Mouse (Mus musculus) midbrain, postnatal 0 days (tissue): Measurements from ENCODE around the gene Mamdc2. TPM values are rescaled to one million over a fixed set of nuclear protein-coding genes. Genes with fewer than 3 reads are reported as not detected.

Experiments
- ATAC-seq: fragments of 200-750 bp; cut with Nextera tagmentation; 2 replicates; pipeline ENCODE4 v1.8.0; 2017; ENCODE audit warnings: moderate number of reproducible peaks, mild to moderate bottlenecking, moderate TSS enrichment, moderate library complexity; ENCODE audit not compliant: low FRiP score
- DNase-seq: peaks from one replicate; pipeline ENCODE4 v3.0.0-alpha.2; 2015; ENCODE audit warnings: low spot score
- H3K27ac ChIP-seq: fragments of 300-500 bp; sonication (generic); 2 replicates; pipeline ENCODE4 v1.5.1; 2014; ENCODE audit warnings: low read depth, mild to moderate bottlenecking, low read length, mixed read lengths
- H3K27me3 ChIP-seq: fragments of 300-500 bp; sonication (generic); 2 replicates; pipeline ENCODE4 v1.6.1; 2014; ENCODE audit warnings: low read length, control low read depth, mixed read lengths; ENCODE audit not compliant: insufficient read depth
- H3K36me3 ChIP-seq: fragments of 300-500 bp; sonication (generic); 2 replicates; pipeline ENCODE4 v1.6.1; 2014; ENCODE audit warnings: low read length, control low read depth, mixed read lengths; ENCODE audit not compliant: insufficient read depth
- H3K4me1 ChIP-seq: fragments of 300-500 bp; sonication (generic); 2 replicates; pipeline ENCODE4 v1.6.1; 2014; ENCODE audit warnings: mild to moderate bottlenecking, control low read depth, antibody characterized with exemption, low read length, mixed read lengths; ENCODE audit not compliant: insufficient read depth
- H3K4me2 ChIP-seq: fragments of 300-500 bp; sonication (generic); 2 replicates; pipeline ENCODE4 v1.6.1; 2014; ENCODE audit warnings: low read depth, mild to moderate bottlenecking, low read length, mixed read lengths; ENCODE audit not compliant: poor library complexity, severe bottlenecking
- H3K4me3 ChIP-seq: fragments of 300-500 bp; sonication (generic); 2 replicates; pipeline ENCODE4 v1.5.1; 2014; ENCODE audit warnings: low read depth, mild to moderate bottlenecking, low read length, moderate library complexity
- H3K9ac ChIP-seq: fragments of 300-500 bp; sonication (generic); replicated peaks from 2 replicates; pipeline ENCODE4 v1.6.1; 2014; ENCODE audit warnings: mild to moderate bottlenecking, low read length, moderate library complexity, mixed read lengths; ENCODE audit not compliant: poor library complexity, severe bottlenecking
- H3K9me3 ChIP-seq: fragments of 300-500 bp; sonication (generic); 2 replicates; pipeline ENCODE4 v1.6.1; 2016; ENCODE audit warnings: low read length, control low read depth
- CTCF ChIP-seq: IDR thresholded peaks from 2 replicates; pipeline ENCODE4 v1.5.1; 2016; ENCODE audit warnings: antibody characterized with exemption, mild to moderate bottlenecking
- WGBS: fragments of 180-500 bp; shearing (Covaris S2); extraction: QIAGEN DNeasy Blood & Tissue Kit; methylation state at CpG from one replicate; pipeline ENCODE4 v1.1.7; 2014; 5-methylcytosine and 5-hydroxymethylcytosine counted together
- polyA plus RNA-seq: library from polyadenylated mRNA; unstranded; fragments of >200 nt; fragmentation: Nextera tagmentation; extraction: Ambion mirVana; gene quantifications from 2 replicates; pipeline ENCODE4 v1.2.1, GENCODE M21; 2015
- total RNA-seq: library from RNA; depleted of rRNA; stranded (reverse); fragments of >200 nt; gene quantifications from 2 replicates; pipeline ENCODE4 v1.2.3, GENCODE M21; 2014

Mamdc2 gene
- total and polyA plus RNA-seq, 2 experiments from 2014 or later = 4.2 to 5.3 TPM

DNA sequence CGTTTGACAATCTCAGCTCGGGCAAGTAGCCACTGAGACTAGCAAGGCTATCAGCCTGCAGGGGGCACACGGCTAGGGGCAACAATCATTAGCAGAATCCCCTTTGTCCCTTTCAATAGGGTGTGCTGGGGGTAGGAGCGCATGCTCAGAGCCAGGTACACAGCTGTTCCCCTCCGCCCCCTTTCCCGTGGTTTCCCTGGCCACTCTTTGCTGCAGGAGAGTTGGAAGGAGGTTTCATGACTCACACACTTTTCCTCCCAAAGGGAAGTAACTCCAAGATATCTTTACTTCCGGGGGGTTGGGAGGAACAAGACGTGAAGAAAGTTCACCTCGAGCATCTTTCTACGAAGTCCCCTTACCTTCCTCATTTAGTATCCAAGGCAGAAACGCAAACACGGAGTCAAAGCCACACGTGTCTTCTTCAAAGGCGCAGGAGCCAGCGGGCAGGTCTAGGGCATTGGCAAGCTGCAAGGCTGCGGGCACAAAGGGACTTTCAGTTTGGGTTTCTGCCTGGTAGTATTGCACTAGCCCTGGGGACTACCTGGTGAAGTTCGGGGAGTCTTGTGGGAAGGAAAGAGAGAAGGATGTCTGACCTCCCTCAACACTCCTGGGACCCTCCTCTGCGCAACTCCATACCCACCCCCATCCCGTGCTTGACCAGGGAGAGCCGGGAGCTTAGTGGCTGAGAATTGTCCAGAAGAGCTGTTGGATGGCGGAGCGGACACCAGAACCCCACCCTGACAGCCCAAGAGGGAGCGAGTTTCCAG, 838 bp downstream of the Mamdc2 start:
- TF ChIP-seq CTCF = peak; percentile 54
- Histone ChIP-seq H3K9ac (peak overlapping the region; percentile 50; the same call in 1 of the 2 replicates), H3K4me2 (peak overlapping the region; percentile 91), H3K4me1 (peaks cover 11% of the 10 kb centered on the region; the same call in 1 of the 2 replicates), H3K36me3 (no peaks in the 10 kb centered on the region), H3K27me3 (no peaks in the 10 kb centered on the region), H3K9me3 (no peaks in the 10 kb centered on the region), H3K4me3 (peak overlapping the region; percentile 38), H3K27ac (no peak overlapping the region)
- ATAC-seq (peak; percentile 41), DNase-seq (peak; percentile 15)
- WGBS = under 1% methylated on average over 22 of the region's 23 CpGs

DNA sequence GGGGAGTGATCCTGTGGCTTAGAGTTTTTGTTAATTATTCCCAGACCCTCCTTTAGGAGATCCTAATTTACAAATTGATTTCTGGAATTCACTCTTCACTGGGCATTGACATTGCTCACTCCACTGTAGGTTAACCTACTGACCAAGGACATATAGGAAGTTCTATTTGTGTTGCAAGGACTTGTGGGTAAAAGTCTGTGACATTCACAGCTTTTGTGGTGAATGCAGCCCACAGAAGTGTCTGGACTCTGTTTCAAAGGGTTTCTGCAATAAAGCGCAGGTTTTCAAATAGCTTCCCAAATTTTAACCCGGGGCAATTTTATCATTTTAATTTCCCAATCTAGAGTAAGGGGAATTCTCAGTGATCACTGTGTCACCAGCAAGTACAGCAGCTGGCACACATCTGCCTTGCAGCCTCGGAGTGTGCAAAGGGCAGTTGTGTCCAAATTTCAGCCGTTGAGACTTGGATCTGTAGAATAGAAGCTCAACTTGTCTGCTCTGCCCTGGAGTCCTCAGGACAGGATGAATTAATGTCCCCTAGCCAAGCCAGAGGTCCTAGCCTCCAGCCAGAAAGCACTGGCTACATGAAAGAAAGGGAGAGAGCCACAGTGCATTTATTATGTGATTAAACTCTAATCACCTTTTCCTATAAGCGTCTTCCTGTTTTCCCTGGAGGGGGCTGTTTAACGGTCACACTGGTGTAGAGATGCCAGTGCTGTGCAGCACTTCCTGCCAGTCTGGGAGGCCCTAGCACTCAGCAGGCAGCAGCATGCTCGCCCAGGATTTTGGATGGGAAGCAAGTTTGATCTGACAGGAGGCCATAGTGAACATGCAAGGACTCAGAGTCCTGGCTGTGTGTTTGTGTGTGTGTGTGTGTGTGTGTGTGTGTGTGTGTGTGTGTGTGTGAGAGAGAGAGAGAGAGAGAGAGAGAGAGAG, 3.1 kb downstream of the Mamdc2 start:
- ATAC-seq (no peak), DNase-seq (peak; percentile 42)
- H3K36me3 ChIP-seq = no peaks in the 10 kb centered on the region
- no peak for TF ChIP-seq CTCF
- no peak overlapping the region for H3K27ac ChIP-seq
- H3K9ac ChIP-seq = no peak overlapping the region
- H3K4me2 ChIP-seq = no peak overlapping the region
- no peak overlapping the region for H3K4me3 ChIP-seq
- no peaks in the 10 kb centered on the region for H3K9me3 ChIP-seq
- 49% methylated on average over 7 of the region's 7 CpGs for WGBS
- no peaks in the 10 kb centered on the region for H3K27me3 ChIP-seq
- H3K4me1 ChIP-seq = peaks cover 11% of the 10 kb centered on the region; the same call in 1 of the 2 replicates

DNA sequence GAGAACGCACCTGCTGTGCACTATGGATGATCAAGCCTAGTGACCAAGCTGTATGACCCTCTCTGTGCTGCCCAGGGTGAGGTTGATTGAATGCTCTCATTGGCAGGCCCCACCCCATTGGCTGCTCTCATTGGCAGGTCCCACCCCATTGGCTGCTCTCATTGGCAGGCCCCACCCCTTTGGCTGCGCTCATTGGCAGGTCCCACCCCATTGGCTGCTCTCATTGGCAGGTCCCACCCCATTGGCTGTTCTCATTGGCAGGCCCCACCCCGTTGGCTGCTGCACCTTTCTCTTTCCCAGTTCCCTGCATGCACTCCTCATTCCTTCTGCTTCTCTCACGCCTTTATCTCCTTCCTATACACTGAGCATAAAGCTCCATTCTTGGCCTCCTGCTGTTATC, 12.5 kb downstream of the Mamdc2 start:
- Histone ChIP-seq H3K9me3 (no peaks in the 10 kb centered on the region), H3K9ac (no peak overlapping the region)
- WGBS = 76% methylated on average over 4 of the region's 4 CpGs

DNA sequence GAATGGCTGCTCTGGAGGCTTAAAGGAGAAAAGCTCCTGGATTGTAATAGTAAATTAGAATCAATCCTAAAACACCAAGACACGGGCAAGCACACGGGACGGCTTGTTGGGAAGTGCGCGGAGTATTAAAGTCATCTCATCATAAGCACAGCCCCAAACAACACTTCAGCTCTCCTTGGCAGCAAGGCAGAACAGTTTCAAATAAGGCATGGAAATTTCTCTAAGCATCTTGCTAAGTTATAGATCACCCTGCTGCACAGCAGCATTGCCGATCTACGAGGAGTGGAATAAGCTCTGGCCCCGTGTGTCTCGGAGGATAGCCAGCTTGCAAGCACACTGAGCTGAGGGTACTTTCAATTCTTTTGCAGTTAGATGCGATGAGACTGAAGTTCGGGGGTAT, 13.8 kb downstream of the Mamdc2 start:
- no peak for TF ChIP-seq CTCF
- 77% methylated on average over 11 of the region's 11 CpGs for WGBS
- no peak for ATAC-seq

More for the DNA sequence above, 12.5 kb downstream of the Mamdc2 start:
- ATAC-seq = no peak
- H3K36me3 ChIP-seq = no peaks in the 10 kb centered on the region
- TF ChIP-seq CTCF = no peak
- no peak overlapping the region for H3K27ac ChIP-seq
- no peak overlapping the region for H3K4me3 ChIP-seq
- H3K4me2 ChIP-seq = no peak overlapping the region
- no peak for DNase-seq
- H3K27me3 ChIP-seq = no peaks in the 10 kb centered on the region
- H3K4me1 ChIP-seq = no peaks in the 10 kb centered on the region

DNA sequence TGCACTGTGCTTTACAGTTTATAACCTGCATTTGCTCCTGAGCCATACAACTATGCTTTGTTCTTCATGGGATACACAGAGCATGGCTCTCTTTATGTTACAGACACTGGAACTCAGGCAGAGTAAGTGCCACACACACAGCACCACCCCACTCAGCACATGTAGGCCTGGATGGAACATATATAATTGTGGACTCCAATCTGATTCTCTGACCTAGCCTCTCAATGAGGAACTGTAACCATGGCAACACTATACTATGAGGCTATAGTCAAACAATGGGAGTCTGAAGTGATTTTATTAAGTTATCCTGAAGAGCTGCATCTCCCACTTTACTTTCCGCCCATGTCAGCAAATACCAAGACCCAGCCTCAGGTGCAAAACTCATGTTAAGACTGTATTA, 30.6 kb downstream of the Mamdc2 start:
- no peak overlapping the region for H3K27ac ChIP-seq
- no peak overlapping the region for H3K9ac ChIP-seq
- no peak for TF ChIP-seq CTCF
- DNase-seq (no peak), ATAC-seq (no peak)
- no peak overlapping the region for H3K4me2 ChIP-seq
- no peaks in the 10 kb centered on the region for H3K27me3 ChIP-seq
- 77% methylated on average over 1 of the region's 1 CpGs for WGBS
- no peaks in the 10 kb centered on the region for H3K4me1 ChIP-seq
- no peaks in the 10 kb centered on the region for H3K36me3 ChIP-seq
- H3K4me3 ChIP-seq = no peak overlapping the region
- H3K9me3 ChIP-seq = no peaks in the 10 kb centered on the region

More for the DNA sequence above, 13.8 kb downstream of the Mamdc2 start:
- H3K4me2 ChIP-seq = no peak overlapping the region
- no peaks in the 10 kb centered on the region for H3K36me3 ChIP-seq
- H3K9ac ChIP-seq = no peak overlapping the region
- H3K9me3 ChIP-seq = no peaks in the 10 kb centered on the region
- no peak overlapping the region for H3K4me3 ChIP-seq
- no peaks in the 10 kb centered on the region for H3K27me3 ChIP-seq
- no peak for DNase-seq
- no peak overlapping the region for H3K27ac ChIP-seq
- H3K4me1 ChIP-seq = no peaks in the 10 kb centered on the region
